Mouse (Mus musculus): Measurements from ENCODE around the gene Ccl7.

GRCm38 (mm10) chr11:82039132-82039660 lies 6.3 kb upstream of the Ccl7 start:
- TF ChIP-seq CTCF (IDR thresholded peaks at IDR 0.05; ENCODE audit: low read depth) (no peak), EP300 (IDR thresholded peaks at IDR 0.05; ENCODE audit: low read depth) (no peak)

Data from heart, postnatal 0 days (tissue).